ENCODE assay signal across 18 mouse cellular contexts in the genomic region with DNA sequence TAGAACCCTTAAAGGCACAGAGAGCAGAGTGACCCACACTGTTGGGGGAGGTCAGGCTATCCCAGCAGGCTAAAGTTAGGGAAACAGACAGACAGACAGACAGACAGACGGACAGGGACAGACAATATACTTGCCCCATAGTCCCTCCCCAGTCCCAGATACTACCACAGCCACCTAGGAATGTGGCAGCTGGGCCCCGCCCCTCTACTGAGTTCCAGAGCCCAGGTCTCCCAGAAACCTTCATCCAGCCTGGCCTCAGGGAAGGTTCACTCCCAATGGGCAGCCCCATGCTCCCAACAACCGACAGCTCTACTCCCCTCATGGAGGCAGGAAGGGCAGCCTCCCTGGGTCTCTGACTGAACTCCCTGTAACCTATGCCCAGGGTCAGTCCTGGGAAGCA. TPM values are rescaled to one million over a fixed set of nuclear protein-coding genes. Genes with fewer than 3 reads are reported as not detected.
DNase-seq lines count a peak whose midpoint lies in the region; ATAC-seq and TF ChIP-seq lines count a peak whose summit lies in the region.
"Had no signal": no experiment of that assay in that cellular context is flagged by ENCODE, and none has a peak within 500 bp of the region (broad histone marks: within the 10 kb centered on the region; RNA-seq: fewer than 3 reads in every experiment).

No protein-coding gene starts in this region.

- H3K4me3 ChIP-seq in heart, adult 2 months = peak overlapping the region; percentile 50
- peak overlapping the region; percentile 43 for H3K4me3 ChIP-seq in heart, postnatal 0 days (ENCODE audit: low read depth, low read length)
- 0 out of 2 replicates have a peak overlapping the region, but pooled peaks have one; percentile 2 for H3K4me3 ChIP-seq in intestine, embryonic 15.5 days (replicated peaks)
- H3K4me3 ChIP-seq: embryonic facial prominence, embryonic 15.5 days; hindbrain, embryonic 13.5 days; liver, embryonic 15.5 days; midbrain, embryonic 13.5 days had no signal

- 0 out of 2 replicates have a peak, but pooled peaks have one; percentile 4 for ATAC-seq in heart, postnatal 0 days (ENCODE audit: insufficient read depth, low read depth)
- ATAC-seq in intestine, embryonic 15.5 days = peak; percentile 80
- ATAC-seq: lung, postnatal 0 days; midbrain, embryonic 13.5 days had no signal

- no peaks in the 10 kb centered on the region for H3K36me3 ChIP-seq in heart, adult 2 months (ENCODE audit: control insufficient read depth, insufficient read depth, low read length)
- no peaks in the 10 kb centered on the region for H3K36me3 ChIP-seq in heart, postnatal 0 days (replicated peaks; ENCODE audit: control insufficient read depth, insufficient read depth, low read length)
- no peaks in the 10 kb centered on the region for H3K36me3 ChIP-seq in intestine, embryonic 15.5 days
- H3K36me3 ChIP-seq: embryonic facial prominence, embryonic 15.5 days; hindbrain, embryonic 13.5 days; liver, embryonic 15.5 days; midbrain, embryonic 13.5 days had no signal

- no peak for DNase-seq in heart, adult 2 months
- DNase-seq in heart, adult 11 months = no peak
- no peak for DNase-seq in heart, postnatal 0 days (ENCODE audit: low spot score)
- DNase-seq in heart, adult 8-10 months (ENCODE audit: low spot score) = no peak
- DNase-seq in kidney, postnatal 36 days = peak; percentile 13 to 47
- no peak for DNase-seq in urinary bladder, postnatal 14 days (ENCODE audit: low spot score)
- DNase-seq: cerebellum, adult 9-11 months; gastrocnemius, postnatal 10 days; spleen, adult 18-20 months; thymus, adult 2 months had no signal

- peak overlapping the region; percentile 61 for H3K4me2 ChIP-seq in heart, postnatal 0 days (ENCODE audit: low read depth, low read length)
- H3K4me2 ChIP-seq in intestine, embryonic 15.5 days (replicated peaks) = peak overlapping the region; percentile 36
- H3K4me2 ChIP-seq: embryonic facial prominence, embryonic 15.5 days; hindbrain, embryonic 13.5 days; liver, embryonic 15.5 days; midbrain, embryonic 13.5 days had no signal

- H3K27ac ChIP-seq in heart, adult 2 months = peak overlapping the region; percentile 79
- H3K27ac ChIP-seq in heart, postnatal 0 days (ENCODE audit: low read depth) = peak overlapping the region; percentile 64
- H3K27ac ChIP-seq in intestine, embryonic 15.5 days = no peak overlapping the region
- H3K27ac ChIP-seq: embryonic facial prominence, embryonic 15.5 days; hindbrain, embryonic 13.5 days; liver, embryonic 15.5 days; midbrain, embryonic 13.5 days had no signal

- no peaks in the 10 kb centered on the region for H3K27me3 ChIP-seq in heart, adult 2 months (ENCODE audit: control insufficient read depth, insufficient read depth, low read length)
- no peaks in the 10 kb centered on the region for H3K27me3 ChIP-seq in heart, postnatal 0 days (ENCODE audit: control insufficient read depth, insufficient read depth, low read length)
- H3K27me3 ChIP-seq in intestine, embryonic 15.5 days (replicated peaks) = no peaks in the 10 kb centered on the region
- H3K27me3 ChIP-seq: embryonic facial prominence, embryonic 15.5 days; midbrain, embryonic 13.5 days had no signal

- no peak for TF ChIP-seq POLR2A in heart, adult 2 months (IDR thresholded peaks at IDR 0.05; ENCODE audit: insufficient read depth, low read depth, low read length)

- no peaks in the 10 kb centered on the region for H3K79me2 ChIP-seq in heart, adult 2 months (replicated peaks; ENCODE audit: control insufficient read depth, insufficient read depth, low read length)

- peaks cover 4% of the 10 kb centered on the region; the same call in 1 of the 2 replicates for H3K4me1 ChIP-seq in heart, adult 2 months (ENCODE audit: control insufficient read depth, insufficient read depth, low read length)
- H3K4me1 ChIP-seq in heart, postnatal 0 days (ENCODE audit: control insufficient read depth, insufficient read depth) = peaks cover 41% of the 10 kb centered on the region
- H3K4me1 ChIP-seq in intestine, embryonic 15.5 days (replicated peaks) = peaks cover 12% of the 10 kb centered on the region
- H3K4me1 ChIP-seq: embryonic facial prominence, embryonic 15.5 days; liver, embryonic 15.5 days had no signal

- peak overlapping the region; percentile 67 for H3K9ac ChIP-seq in heart, adult 2 months (ENCODE audit: low read depth, low read length)
- H3K9ac ChIP-seq in heart, postnatal 0 days (replicated peaks; ENCODE audit: low read depth, low read length) = peak overlapping the region; percentile 49
- H3K9ac ChIP-seq in intestine, embryonic 15.5 days = no peak overlapping the region
- H3K9ac ChIP-seq: embryonic facial prominence, embryonic 15.5 days; hindbrain, embryonic 13.5 days; liver, embryonic 15.5 days; midbrain, embryonic 13.5 days had no signal

- TF ChIP-seq CTCF in heart, adult 2 months (IDR thresholded peaks at IDR 0.05) = no peak
- TF ChIP-seq CTCF in heart, postnatal 0 days (IDR thresholded peaks at IDR 0.05; ENCODE audit: low read depth) = no peak

- no peak for TF ChIP-seq EP300 in heart, adult 2 months (IDR thresholded peaks at IDR 0.05; ENCODE audit: insufficient read depth, low read depth, low read length)
- TF ChIP-seq EP300 in heart, postnatal 0 days (IDR thresholded peaks at IDR 0.05; ENCODE audit: low read depth) = no peak

- WGBS in heart, adult 2 months = 42% methylated on average over 3 of the region's 3 CpGs
- WGBS in heart, postnatal 0 days = 45% methylated on average over 3 of the region's 3 CpGs
- 43% methylated on average over 3 of the region's 3 CpGs for WGBS in intestine, embryonic 15.5 days

- H3K9me3 ChIP-seq in heart, postnatal 0 days (replicated peaks; ENCODE audit: control insufficient read depth, low read length) = no peaks in the 10 kb centered on the region
- H3K9me3 ChIP-seq in intestine, embryonic 15.5 days = no peaks in the 10 kb centered on the region
- H3K9me3 ChIP-seq: embryonic facial prominence, embryonic 15.5 days; hindbrain, embryonic 13.5 days; liver, embryonic 15.5 days; midbrain, embryonic 13.5 days had no signal

- intact Hi-C loops in heart, adult 2 months (cut with DNase I) = no loop called here

RNA-seq across cellular contexts. Expression of a gene that starts 31.4 kb away (rescaled TPM):
- total RNA-seq in heart, adult 2 months (2021) = 10 to 100 TPM in 1 of 2 experiments, 1 to 10 TPM in 1; 8.5 to 12.4 TPM
- polyA plus RNA-seq in heart, adult 2 months (2012; rRNA removed) = 25.2 and 37.9 TPM in 2 replicates
- total RNA-seq in heart, postnatal 0 days (2014; rRNA removed; ENCODE audit: low replicate concordance) = 6.4 and 14.7 TPM in 2 replicates
- polyA plus RNA-seq in heart, postnatal 0 days (2015; fragmentation: Nextera tagmentation; extraction: Ambion mirVana) = 7.4 and 7.6 TPM in 2 replicates
- total RNA-seq in heart, adult 8-10 months (2022) = 10 to 100 TPM in 1 of 4 experiments, 1 to 10 TPM in 3; 5.2 to 10.4 (median 7.1) TPM
- 0.45 and 0.49 TPM in 2 replicates for polyA plus RNA-seq in intestine, embryonic 15.5 days (2015; fragmentation: Nextera tagmentation; extraction: Ambion mirVana)
- total RNA-seq: CH12.LX; megakaryocyte progenitor cell, adult 5-6 weeks had no signal

Comparison
In these comparisons a context has a peak if more than half of its experiments do, and no peak if none do; other contexts are left out.
1. DNase-seq: peak in kidney, postnatal 36 days (2 of 2); none in heart, adult 2 months (0 of 2), heart, adult 11 months (single experiment), heart, postnatal 0 days (single experiment), heart, adult 8-10 months (single experiment) and urinary bladder, postnatal 14 days (single experiment).
2. Peak in every context shown above with its lines, with median percentiles within 50 percentile points of each other: H3K4me3 ChIP-seq.